Mouse (Mus musculus) cerebellum, postnatal 4 days (tissue): ENCODE results near the gene Mto1.

Source experiments
- DNase-seq, 2 experiments: peaks; one replicate each; pipeline ENCODE4 v3.0.0; 2022; ENCODE audit warnings: low spot score in 2 of 2, mixed read lengths in 1 of 2

The Mto1 gene

DNA sequence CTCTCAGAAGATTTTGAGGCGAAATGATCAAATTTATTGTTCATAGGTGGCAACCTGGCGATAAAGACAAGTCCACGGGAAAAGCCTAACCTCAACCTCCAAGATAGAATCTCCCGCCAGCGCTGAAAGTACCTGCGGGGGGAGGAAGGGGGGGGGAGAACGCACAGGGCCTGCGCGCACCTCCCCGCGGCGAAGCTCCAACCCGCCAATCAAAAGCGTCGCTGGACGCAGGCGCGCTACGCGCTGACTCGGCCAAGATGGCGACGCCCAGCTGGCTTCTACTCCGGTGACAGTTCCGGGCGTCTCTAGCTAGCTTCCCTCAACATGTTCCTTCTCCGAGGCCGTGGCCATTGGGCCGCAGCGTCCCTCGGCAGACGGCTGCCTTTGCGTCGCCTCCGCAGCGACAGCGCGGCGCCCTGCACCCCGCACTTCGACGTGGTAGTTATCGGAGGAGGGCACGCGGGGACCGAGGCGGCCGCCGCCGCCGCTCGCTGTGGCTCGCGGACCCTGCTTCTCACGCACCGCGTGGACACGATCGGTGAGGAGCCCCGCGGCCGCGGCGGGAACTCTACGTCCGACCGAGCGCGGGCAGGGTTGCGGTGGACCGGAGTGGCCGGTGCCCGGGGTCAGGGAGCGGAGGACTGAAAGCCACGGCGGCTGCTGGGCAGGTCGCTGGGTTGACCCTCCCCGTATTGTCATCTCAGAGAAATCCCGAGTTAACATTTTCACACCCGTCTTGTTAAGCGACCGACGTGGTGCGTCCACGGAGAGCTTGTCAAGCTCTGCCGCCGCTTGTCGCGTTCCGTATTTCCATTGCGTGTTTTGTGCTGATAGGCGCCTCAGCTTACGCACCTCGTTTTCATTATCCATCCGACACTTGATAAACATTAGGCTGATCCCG lies at the start of gene Mto1, which contains the start of gene Gm17324:
Mto1 (plus strand) TSS at position 236 of the 901 bp plus-strand sequence.
Gm17324 (minus strand) TSS at position 814 of the 901 bp plus-strand sequence.
- peak; percentile 80 to 89 for DNase-seq

- DNase-seq: no peak
Observed at GRCm38 (mm10) chr9:78400570-78400969, 47.4 kb upstream of the Mto1 start.

- DNase-seq: no peak
Observed at GRCm38 (mm10) chr9:78401596-78401995, 46.4 kb upstream of the Mto1 start.

DNA sequence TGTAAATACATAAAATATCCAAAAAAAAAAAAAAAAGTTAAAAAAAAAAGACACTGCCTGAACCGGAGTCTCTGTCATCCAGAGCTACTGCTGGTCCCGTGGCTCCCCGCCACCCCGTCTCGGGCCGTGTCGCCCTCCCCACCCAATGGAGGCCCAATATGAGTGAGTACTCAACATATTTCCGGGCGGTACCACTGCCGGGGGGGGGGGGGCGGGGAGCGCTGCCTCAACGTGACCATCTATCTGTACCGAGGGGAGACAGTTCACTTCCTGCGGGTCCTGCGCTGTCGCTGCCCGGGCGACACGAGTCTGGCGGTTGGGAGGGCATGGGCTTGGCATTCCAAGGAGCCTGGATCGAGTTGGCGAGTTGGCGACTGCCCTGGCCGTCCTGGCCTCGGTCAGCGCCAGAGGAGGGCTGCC lies 20.6 kb upstream of the Mto1 start:
- DNase-seq: no peak

DNA sequence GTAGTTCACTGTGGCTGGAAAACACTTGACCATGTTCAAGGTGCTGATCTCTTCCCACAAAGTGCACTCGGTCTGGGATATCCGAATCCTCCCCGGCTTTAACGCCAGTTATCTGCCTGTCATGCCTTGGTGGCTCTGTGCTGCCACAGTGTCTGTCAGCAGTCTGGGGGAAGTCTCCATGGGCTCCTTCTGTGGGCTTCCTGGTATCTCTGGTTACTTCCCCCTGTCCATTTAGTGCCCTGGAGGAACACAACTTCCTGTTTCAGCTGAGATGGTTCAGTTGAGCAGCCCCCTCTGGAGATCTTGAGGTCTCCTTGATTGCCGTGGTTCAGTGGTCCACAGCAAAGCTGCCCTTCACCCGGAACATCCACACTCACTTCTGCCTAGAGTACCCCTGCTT lies 19.8 kb upstream of the Mto1 start:
- DNase-seq: no peak

DNA sequence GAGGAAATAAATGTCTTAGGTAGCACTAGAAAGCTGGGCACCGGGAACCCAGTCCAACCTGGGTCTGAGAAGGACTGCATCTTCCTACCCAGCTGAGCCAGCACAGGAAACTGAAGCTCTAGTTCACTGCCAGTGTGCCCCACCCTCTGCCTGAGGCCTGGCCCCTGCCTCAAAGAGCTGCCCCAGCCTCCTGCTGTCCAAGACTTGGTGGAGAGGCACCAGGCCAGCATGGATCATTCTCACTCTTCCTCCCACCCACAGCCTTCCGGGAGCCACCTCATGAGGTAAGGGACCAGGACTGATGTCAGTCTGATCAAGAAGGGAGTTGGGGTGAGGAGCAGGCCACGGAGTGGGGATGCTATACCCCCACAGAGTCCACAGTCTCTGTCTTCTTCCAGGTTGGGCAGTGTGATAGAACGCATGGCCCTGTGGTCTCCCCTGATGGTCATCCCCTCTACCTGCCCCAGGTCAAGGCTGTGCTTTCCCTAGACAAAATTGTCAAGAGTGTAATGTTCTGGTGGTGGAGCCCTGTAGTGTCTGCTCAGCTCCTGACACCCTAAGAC lies 19.1 kb upstream of the Mto1 start:
- DNase-seq: no peak

- no peak for DNase-seq
Observed at GRCm38 (mm10) chr9:78429551-78429950, 18.5 kb upstream of the Mto1 start.

DNA sequence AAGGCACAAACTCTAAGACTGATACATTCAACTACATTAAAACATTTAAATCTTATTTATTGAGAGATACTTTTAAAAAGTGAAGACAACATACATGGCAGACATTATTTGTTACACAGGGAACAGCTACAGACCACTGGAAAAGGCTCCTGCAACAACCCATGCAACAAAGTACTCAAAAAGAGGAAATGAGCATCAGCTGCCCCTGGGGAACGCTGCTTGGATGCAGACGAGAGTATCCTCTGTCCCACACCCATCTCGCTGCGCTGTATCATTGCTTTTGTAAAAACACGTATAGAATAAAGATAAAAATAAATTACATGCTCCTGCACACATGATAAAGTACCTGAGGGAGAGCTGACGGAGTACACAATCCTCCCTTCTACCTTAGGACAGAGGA lies 17.5 kb upstream of the Mto1 start:
- DNase-seq: no peak

- DNase-seq: no peak
Observed at GRCm38 (mm10) chr9:78432471-78432870, 15.5 kb upstream of the Mto1 start.

GRCm38 (mm10) chr9:78439426-78439825 lies 8.6 kb upstream of the Mto1 start:
- DNase-seq: no peak

DNA sequence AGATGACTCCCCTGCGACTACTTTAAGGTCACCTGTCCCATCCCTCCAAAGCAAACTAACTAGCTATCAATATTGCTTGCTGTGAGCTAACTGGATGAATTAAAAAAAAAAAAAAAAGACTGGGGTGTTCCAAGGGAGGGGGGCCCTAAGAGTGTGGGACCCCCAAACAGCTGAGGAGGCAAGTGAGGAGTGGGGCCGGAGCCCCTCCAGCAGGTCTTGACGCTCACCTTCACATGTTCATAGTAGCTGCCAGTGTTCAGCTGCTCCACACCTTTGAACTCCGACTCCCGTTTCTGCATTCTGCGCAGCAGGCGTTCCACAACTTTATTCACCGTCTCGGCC lies 5.8 kb upstream of the Mto1 start:
- no peak for DNase-seq

- DNase-seq: no peak
Observed at GRCm38 (mm10) chr9:78442579-78443392, 5.2 kb upstream of the Mto1 start, which contains the start of gene Cgas. Cgas (minus strand) TSS chr9:78443237.

GRCm38 (mm10) chr9:78447606-78447972 lies 419 bp upstream of the Mto1 start:
- no peak for DNase-seq

- DNase-seq: no peak
Observed at GRCm38 (mm10) chr9:78450404-78450803, 2.4 kb downstream of the Mto1 start.

GRCm38 (mm10) chr9:78451382-78451781 lies 3.4 kb downstream of the Mto1 start:
- no peak for DNase-seq

DNA sequence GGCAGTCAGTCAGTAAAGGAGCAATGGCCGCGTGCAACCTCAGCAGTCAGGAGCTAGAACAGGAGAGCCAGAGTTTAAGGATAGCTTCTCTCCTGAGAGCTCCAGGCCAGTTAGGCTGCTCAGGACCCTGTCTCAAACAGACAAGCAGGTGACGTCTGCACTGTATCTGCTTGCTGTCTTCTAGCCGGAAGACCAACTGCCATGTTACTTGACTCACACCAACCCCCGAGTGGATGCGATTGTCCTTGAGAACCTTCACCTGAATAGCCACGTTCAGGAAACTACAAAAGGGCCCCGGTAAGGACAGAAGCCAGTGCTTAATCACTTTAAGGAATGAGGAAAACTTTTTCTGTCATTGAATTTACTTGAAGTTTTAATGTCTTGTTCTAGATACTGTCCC lies 9.0 kb downstream of the Mto1 start:
- DNase-seq: no peak

- DNase-seq: no peak
Observed at GRCm38 (mm10) chr9:78463337-78463736, 15.3 kb downstream of the Mto1 start.

- DNase-seq: no peak
Observed at GRCm38 (mm10) chr9:78465725-78466124, 17.7 kb downstream of the Mto1 start.

DNA sequence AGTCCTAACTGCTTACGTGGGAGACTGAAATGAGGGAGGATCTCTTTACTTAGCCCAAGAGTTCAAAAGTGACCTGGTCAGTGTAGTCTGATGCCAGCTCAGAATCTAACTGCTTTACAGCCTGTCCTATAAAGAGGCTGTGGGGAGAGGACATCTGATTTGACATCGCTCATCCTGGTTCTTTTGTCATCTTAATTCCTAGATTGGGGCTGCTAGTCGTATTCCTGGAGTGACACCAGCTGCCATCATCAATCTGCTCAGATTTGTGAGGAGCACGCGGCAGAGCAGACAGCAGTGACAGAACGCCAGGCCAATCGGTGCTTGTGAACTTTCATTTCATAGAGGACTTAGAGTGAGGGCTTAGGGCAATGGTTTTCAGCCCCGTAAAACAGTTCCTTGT lies 25.6 kb downstream of the Mto1 start:
- no peak for DNase-seq

GRCm38 (mm10) chr9:78474270-78474669 lies 26.3 kb downstream of the Mto1 start:
- no peak for DNase-seq

DNA sequence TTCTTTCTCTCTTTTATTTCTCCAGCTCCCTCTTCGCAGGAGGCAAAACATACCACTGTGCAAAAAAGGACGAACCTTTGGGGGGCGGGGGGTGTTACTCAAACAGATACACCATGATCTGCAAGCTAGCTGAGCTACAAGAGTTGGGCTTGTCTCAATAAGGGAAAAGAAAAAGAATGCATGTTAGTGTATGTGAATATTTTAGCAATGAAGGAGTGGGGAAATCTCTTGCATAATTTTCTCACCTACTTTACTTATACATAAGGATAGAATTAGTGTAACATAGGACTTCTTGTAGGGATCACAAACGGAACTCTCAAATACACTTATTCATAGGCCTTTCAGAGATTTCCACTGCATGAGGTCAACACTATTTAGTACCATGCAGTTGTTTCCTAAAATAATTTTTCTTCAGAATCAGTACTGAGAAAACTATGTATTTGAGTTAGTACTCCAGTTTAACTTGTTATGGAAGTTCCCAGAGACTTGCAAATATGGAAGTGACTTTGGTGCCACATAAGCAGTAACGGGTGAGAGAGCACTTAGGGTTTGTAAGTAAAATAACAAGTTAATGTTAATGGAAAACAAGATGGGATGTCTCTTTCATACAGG lies 26.9 kb downstream of the Mto1 start:
- no peak for DNase-seq

- no peak for DNase-seq
Observed at GRCm38 (mm10) chr9:78475383-78475780, 27.4 kb downstream of the Mto1 start.
